Mouse (Mus musculus) liver, embryonic 14.5 days (tissue): ENCODE measurements at regions not wholly inside any gene's neighbourhood (a gene's known extent, or its start where the extent isn't known, plus 50 kb on each side); places are given as distances from the start of the nearest gene placed in this dataset.

Source experiments
- CTCF ChIP-seq: IDR thresholded peaks from 2 replicates; pipeline ENCODE4 v1.5.1; 2016; ENCODE audit warnings: antibody characterized with exemption, low read depth, control low read depth
- EP300 ChIP-seq: IDR thresholded peaks from 2 replicates; pipeline ENCODE4 v1.6.1; 2016; ENCODE audit warnings: antibody characterized with exemption, low read depth

DNA sequence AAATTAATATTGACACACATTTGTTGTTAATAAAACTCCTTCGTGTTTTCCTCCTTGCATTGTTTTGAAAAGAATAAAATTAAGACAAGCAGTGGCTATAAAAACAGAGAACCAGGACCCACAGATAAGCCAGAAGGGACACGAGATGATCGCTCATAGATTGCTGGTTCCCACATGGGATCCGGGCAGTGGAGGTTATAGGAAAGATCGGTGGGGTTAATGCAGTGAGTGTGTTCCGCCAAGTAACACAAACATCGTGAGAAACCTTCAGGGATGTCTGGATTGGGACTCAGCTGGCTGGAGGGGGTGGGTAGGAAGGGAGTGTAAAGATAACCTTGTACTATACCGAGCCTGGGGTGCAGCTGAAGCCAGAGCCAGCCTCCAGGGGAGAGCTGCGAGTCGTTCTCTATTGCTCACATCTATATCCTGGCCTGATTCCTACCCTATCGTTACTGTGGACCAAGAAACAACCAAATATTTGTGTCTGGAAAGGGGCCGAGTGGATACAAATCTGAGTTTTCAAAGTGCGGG, 116.6 kb upstream of the Egflam start:
- no peak for TF ChIP-seq CTCF
- no peak for TF ChIP-seq EP300
